Mouse (Mus musculus): ENCODE measurements around the gene Pdx1. TPM values are rescaled to one million over a fixed set of nuclear protein-coding genes. Genes with fewer than 3 reads are reported as not detected.

Pdx1 gene
- polyA plus RNA-seq, 1 experiment, result not detected

DNA sequence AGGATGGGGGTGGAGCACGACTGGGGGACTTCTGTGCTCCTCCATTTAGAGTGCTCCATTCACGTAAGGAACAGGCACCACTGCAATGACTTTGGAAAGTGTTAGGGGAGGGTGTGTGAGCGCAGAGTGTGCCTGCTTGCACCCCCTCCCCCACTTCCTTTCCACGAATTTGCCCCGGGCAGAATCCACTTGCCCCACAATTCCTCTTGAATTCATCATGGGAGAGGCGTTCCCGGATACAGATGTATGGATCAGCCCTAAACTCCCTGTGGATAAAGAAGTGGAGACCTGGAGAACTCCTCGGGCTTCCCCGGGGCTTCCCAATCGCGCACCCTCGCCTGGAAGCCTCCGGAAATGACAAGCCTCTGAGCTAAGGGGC lies 7.8 kb downstream of the Pdx1 start:
- no peak for DNase-seq (ENCODE audit: low read depth)

DNA sequence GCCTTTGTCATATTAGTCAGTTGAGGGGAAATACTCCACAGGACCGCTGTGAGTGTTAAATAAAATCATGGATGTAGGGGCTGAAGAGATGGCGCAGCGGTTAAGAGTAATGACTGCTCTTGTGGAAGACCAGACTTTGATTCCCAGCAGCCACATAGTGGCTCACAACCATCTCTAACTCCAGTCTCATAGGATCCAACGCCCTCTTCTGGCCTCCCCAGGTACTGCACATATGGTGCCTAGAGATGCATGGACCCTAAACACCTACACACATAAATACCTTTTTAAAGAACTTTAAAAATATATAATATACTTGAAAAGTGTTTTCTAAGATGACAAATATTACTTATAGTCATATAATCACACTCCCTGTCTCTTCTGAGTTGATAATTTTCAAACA lies 14.6 kb downstream of the Pdx1 start:
- DNase-seq (ENCODE audit: low read depth), result no peak

GRCm38 (mm10) chr5:147291764-147292505 lies 22.2 kb downstream of the Pdx1 start:
- no peak for DNase-seq (ENCODE audit: low read depth)

GRCm38 (mm10) chr5:147292506-147293120 lies 22.9 kb downstream of the Pdx1 start:
- DNase-seq (ENCODE audit: low read depth), result no peak

GRCm38 (mm10) chr5:147293127-147293910 lies 23.6 kb downstream of the Pdx1 start:
- no peak for DNase-seq (ENCODE audit: low read depth)

GRCm38 (mm10) chr5:147294121-147294520 lies 24.4 kb downstream of the Pdx1 start:
- DNase-seq (ENCODE audit: low read depth), result no peak

DNA sequence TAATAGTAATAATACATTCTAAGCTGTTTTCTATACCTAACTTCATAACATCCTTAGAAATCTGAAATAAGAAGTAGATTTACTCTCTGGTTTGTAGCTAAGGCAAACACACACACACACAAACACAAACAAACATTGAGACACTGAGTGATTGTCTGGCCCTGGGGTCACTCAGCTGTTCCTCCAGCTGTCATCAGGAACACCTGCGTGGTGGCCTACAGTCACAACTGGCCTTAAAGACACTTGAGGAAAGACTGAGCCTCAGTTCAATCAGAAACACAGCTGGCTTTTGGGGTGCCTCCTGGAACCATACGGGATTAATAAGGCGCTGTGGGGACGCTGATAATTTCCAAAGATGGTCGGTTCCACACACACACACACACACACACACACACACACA lies 27.5 kb downstream of the Pdx1 start:
- no peak for DNase-seq (ENCODE audit: low read depth)

GRCm38 (mm10) chr5:147299255-147300000 lies 29.7 kb downstream of the Pdx1 start:
- DNase-seq (ENCODE audit: low read depth), result no peak

- no peak for DNase-seq (ENCODE audit: low read depth)
Measured at GRCm38 (mm10) chr5:147300001-147300363, 30.2 kb downstream of the Pdx1 start.

- no peak for DNase-seq (ENCODE audit: low read depth)
Measured at GRCm38 (mm10) chr5:147300917-147301780, 31.4 kb downstream of the Pdx1 start.

GRCm38 (mm10) chr5:147301781-147302070 lies 32.0 kb downstream of the Pdx1 start:
- no peak for DNase-seq (ENCODE audit: low read depth)

- no peak for DNase-seq (ENCODE audit: low read depth)
Measured at GRCm38 (mm10) chr5:147302141-147302540, 32.4 kb downstream of the Pdx1 start.

GRCm38 (mm10) chr5:147302746-147303400 lies 33.1 kb downstream of the Pdx1 start:
- DNase-seq (ENCODE audit: low read depth), result no peak

- DNase-seq (ENCODE audit: low read depth), result no peak
Measured at GRCm38 (mm10) chr5:147304276-147305155, 34.8 kb downstream of the Pdx1 start.

DNA sequence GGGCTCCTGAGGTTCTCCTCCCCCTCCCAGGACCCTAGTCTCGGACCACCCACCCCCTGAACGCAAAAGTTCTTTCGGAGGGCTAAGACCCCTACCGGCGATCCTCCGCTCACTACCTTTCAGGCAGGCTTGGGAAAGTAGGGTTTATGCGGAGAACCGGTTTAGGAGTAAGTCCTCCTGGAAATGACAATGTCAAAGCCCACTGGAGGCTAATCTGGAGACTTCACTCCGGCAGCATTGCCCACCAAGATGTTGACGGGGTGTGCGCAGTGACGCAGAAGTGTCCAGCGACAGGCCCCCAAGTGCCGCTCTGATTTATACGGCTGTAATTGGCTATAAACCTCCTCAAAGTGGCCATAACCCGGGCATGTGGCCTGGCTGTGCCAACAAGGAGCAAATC lies 35.4 kb downstream of the Pdx1 start:
- DNase-seq (ENCODE audit: low read depth), result no peak

- DNase-seq (ENCODE audit: low read depth), result no peak
Measured at GRCm38 (mm10) chr5:147305856-147306637, 36.3 kb downstream of the Pdx1 start.

GRCm38 (mm10) chr5:147306638-147307397 lies 37.1 kb downstream of the Pdx1 start, which contains the start of gene Cdx2:
Gene Cdx2, minus strand, starts transcription at chr5:147307270.
- no peak for DNase-seq (ENCODE audit: low read depth)

GRCm38 (mm10) chr5:147307398-147307785 lies 37.6 kb downstream of the Pdx1 start:
- DNase-seq (ENCODE audit: low read depth), result no peak
